Comparison of ENCODE assay signal across 9 mouse cellular contexts in genomic region chr2:180963956-180964355, GRCm38 (mm10). TPM values are rescaled to one million over a fixed set of nuclear protein-coding genes. Genes with fewer than 3 reads are reported as not detected.
DNase-seq lines count a peak whose midpoint lies in the region; ATAC-seq and TF ChIP-seq lines count a peak whose summit lies in the region.
"Had no signal": no experiment of that assay in that cellular context is flagged by ENCODE, and none has a peak within 500 bp of the region (broad histone marks: within the 10 kb centered on the region; RNA-seq: fewer than 3 reads in every experiment).

No protein-coding gene starts in this region.

- H3K36me3 ChIP-seq in liver, adult 2 months (ENCODE audit: control insufficient read depth, insufficient read depth, low read length), result no peaks in the 10 kb centered on the region
- peaks cover 4% of the 10 kb centered on the region for H3K36me3 ChIP-seq in liver, embryonic 12.5 days
- no peaks in the 10 kb centered on the region for H3K36me3 ChIP-seq in forebrain, embryonic 15.5 days
- peaks cover 4% of the 10 kb centered on the region; the same call in 1 of the 2 replicates for H3K36me3 ChIP-seq in hindbrain, embryonic 12.5 days
- no peaks in the 10 kb centered on the region; the same call in 1 of the 2 replicates for H3K36me3 ChIP-seq in neural tube, embryonic 12.5 days

- 7% methylated on average over 5 of the region's 5 CpGs for WGBS in liver, adult 2 months
- WGBS in liver, embryonic 12.5 days (ENCODE audit: insufficient replicate concordance), result 3% methylated on average over 5 of the region's 5 CpGs
- WGBS in forebrain, embryonic 15.5 days, result 4% methylated on average over 5 of the region's 5 CpGs
- 4% methylated on average over 5 of the region's 5 CpGs for WGBS in hindbrain, embryonic 12.5 days
- 3% methylated on average over 5 of the region's 5 CpGs for WGBS in neural tube, embryonic 12.5 days

- peaks cover 10% of the 10 kb centered on the region for H3K4me1 ChIP-seq in liver, adult 2 months (ENCODE audit: control insufficient read depth, insufficient read depth, low read length)
- H3K4me1 ChIP-seq in liver, embryonic 12.5 days, result peaks cover 53% of the 10 kb centered on the region
- H3K4me1 ChIP-seq in forebrain, embryonic 15.5 days, result peaks cover 22% of the 10 kb centered on the region
- H3K4me1 ChIP-seq in hindbrain, embryonic 12.5 days, result peaks cover 19% of the 10 kb centered on the region
- H3K4me1 ChIP-seq in neural tube, embryonic 12.5 days, result peaks cover 18% of the 10 kb centered on the region

- TF ChIP-seq POLR2A in liver, adult 2 months (IDR thresholded peaks at IDR 0.05; ENCODE audit: extremely low read depth, insufficient read depth, low read length), result no peak

- ATAC-seq in liver, embryonic 12.5 days, result no peak
- 0 out of 2 replicates have a peak, but pooled peaks have one; percentile 15 for ATAC-seq in forebrain, embryonic 15.5 days (replicated peaks)
- 0 out of 2 replicates have a peak, but pooled peaks have one; percentile 25 for ATAC-seq in hindbrain, embryonic 12.5 days (ENCODE audit: low FRiP score)
- 0 out of 2 replicates have a peak, but pooled peaks have one; percentile 26 for ATAC-seq in neural tube, embryonic 12.5 days (ENCODE audit: low FRiP score, low read depth)

- peak; percentile 96 for TF ChIP-seq CTCF in liver, adult 2 months (IDR thresholded peaks at IDR 0.05; ENCODE audit: low read depth, low read length)

- no peak overlapping the region for H3K27ac ChIP-seq in liver, adult 2 months (replicated peaks; ENCODE audit: insufficient read depth, low read depth, low read length)
- no peak overlapping the region for H3K27ac ChIP-seq in liver, embryonic 12.5 days
- no peak overlapping the region for H3K27ac ChIP-seq in forebrain, embryonic 15.5 days (replicated peaks)
- H3K27ac ChIP-seq in hindbrain, embryonic 12.5 days, result no peak overlapping the region
- H3K27ac ChIP-seq in neural tube, embryonic 12.5 days, result no peak overlapping the region
- H3K27ac ChIP-seq: embryonic facial prominence, embryonic 12.5 days had no signal

- DNase-seq in liver, adult 2 months (ENCODE audit: extremely low read depth, low read depth, low spot score), result peak; percentile 33
- peak; percentile 68 for DNase-seq in c-Kit-positive CD71-positive TER-119-positive erythroid progenitor cells, embryonic 14.5 days (ENCODE audit: low spot score)
- DNase-seq in left cerebral cortex, adult 8-10 months (ENCODE audit: low spot score in 2 of 2), result peak; percentile 44 to 77
- DNase-seq in testis, postnatal 10 days (ENCODE audit: low spot score), result peak; percentile 83

- no peaks in the 10 kb centered on the region for H3K27me3 ChIP-seq in liver, adult 2 months (ENCODE audit: control insufficient read depth, insufficient read depth, low read length)
- peaks cover 8% of the 10 kb centered on the region; the same call in 1 of the 2 replicates for H3K27me3 ChIP-seq in liver, embryonic 12.5 days (replicated peaks)
- H3K27me3 ChIP-seq in forebrain, embryonic 15.5 days, result no peaks in the 10 kb centered on the region
- no peaks in the 10 kb centered on the region for H3K27me3 ChIP-seq in hindbrain, embryonic 12.5 days
- H3K27me3 ChIP-seq in neural tube, embryonic 12.5 days (replicated peaks), result no peaks in the 10 kb centered on the region
- H3K27me3 ChIP-seq: embryonic facial prominence, embryonic 12.5 days had no signal

- peaks cover 5% of the 10 kb centered on the region for H3K79me2 ChIP-seq in liver, adult 2 months (ENCODE audit: control insufficient read depth, insufficient read depth, low read length)

- H3K4me2 ChIP-seq in liver, embryonic 12.5 days, result no peak overlapping the region
- H3K4me2 ChIP-seq in forebrain, embryonic 15.5 days (replicated peaks), result no peak overlapping the region
- H3K4me2 ChIP-seq in hindbrain, embryonic 12.5 days (replicated peaks), result no peak overlapping the region
- H3K4me2 ChIP-seq in neural tube, embryonic 12.5 days (replicated peaks), result no peak overlapping the region
- H3K4me2 ChIP-seq: embryonic facial prominence, embryonic 12.5 days had no signal

- H3K9ac ChIP-seq in liver, adult 2 months (ENCODE audit: low read depth, low read length), result no peak overlapping the region
- no peak overlapping the region for H3K9ac ChIP-seq in liver, embryonic 12.5 days
- H3K9ac ChIP-seq in forebrain, embryonic 15.5 days (replicated peaks), result no peak overlapping the region
- no peak overlapping the region for H3K9ac ChIP-seq in hindbrain, embryonic 12.5 days
- no peak overlapping the region for H3K9ac ChIP-seq in neural tube, embryonic 12.5 days
- H3K9ac ChIP-seq: embryonic facial prominence, embryonic 12.5 days had no signal

- H3K4me3 ChIP-seq in liver, adult 2 months (ENCODE audit: insufficient read depth, low read depth, low read length), result no peak overlapping the region
- no peak overlapping the region for H3K4me3 ChIP-seq in liver, embryonic 12.5 days
- no peak overlapping the region for H3K4me3 ChIP-seq in forebrain, embryonic 15.5 days
- no peak overlapping the region for H3K4me3 ChIP-seq in hindbrain, embryonic 12.5 days
- H3K4me3 ChIP-seq in neural tube, embryonic 12.5 days, result no peak overlapping the region
- H3K4me3 ChIP-seq: embryonic facial prominence, embryonic 12.5 days had no signal

- H3K9me3 ChIP-seq in liver, embryonic 12.5 days (replicated peaks), result no peaks in the 10 kb centered on the region
- H3K9me3 ChIP-seq in forebrain, embryonic 15.5 days, result no peaks in the 10 kb centered on the region
- no peaks in the 10 kb centered on the region for H3K9me3 ChIP-seq in hindbrain, embryonic 12.5 days (replicated peaks)
- H3K9me3 ChIP-seq in neural tube, embryonic 12.5 days, result no peaks in the 10 kb centered on the region
- H3K9me3 ChIP-seq: embryonic facial prominence, embryonic 12.5 days had no signal

RNA-seq across cellular contexts. Expression of gene Arfgap1, which starts 3.1 kb away (rescaled TPM):
- 15.7 and 18.4 TPM in 2 replicates for total RNA-seq in liver, adult 2 months (2014; rRNA removed)
- polyA plus RNA-seq in liver, adult 2 months (2012; rRNA removed), result 22.7 and 29.0 TPM in 2 replicates
- polyA plus RNA-seq in liver, embryonic 12.5 days (2016; fragmentation: Nextera tagmentation; extraction: Ambion mirVana), result 47.4 and 47.6 TPM in 2 replicates
- 103 and 106 TPM in 2 replicates for polyA plus RNA-seq in forebrain, embryonic 15.5 days (2015; fragmentation: Nextera tagmentation; extraction: Ambion mirVana)
- 100 TPM in 2 replicates for polyA plus RNA-seq in hindbrain, embryonic 12.5 days (2016; fragmentation: Nextera tagmentation; extraction: Ambion mirVana)
- 100 to 1,000 TPM; 137 to 153 (median 140) TPM for total RNA-seq in left cerebral cortex, adult 8-10 months (2022)
- 95.1 and 101 TPM in 2 replicates for polyA plus RNA-seq in neural tube, embryonic 12.5 days (2016; fragmentation: Nextera tagmentation; extraction: Ambion mirVana)

RNA-seq across cellular contexts. Expression of gene Nkain4, which starts 9.5 kb away (rescaled TPM):
- total RNA-seq in liver, adult 2 months (2014; rRNA removed), result 0.13 and 1.5 TPM in 2 replicates
- 1.5 and 1.6 TPM in 2 replicates for polyA plus RNA-seq in liver, adult 2 months (2012; rRNA removed)
- 2.4 and 3.4 TPM in 2 replicates for polyA plus RNA-seq in liver, embryonic 12.5 days (2016; fragmentation: Nextera tagmentation; extraction: Ambion mirVana)
- polyA plus RNA-seq in forebrain, embryonic 15.5 days (2015; fragmentation: Nextera tagmentation; extraction: Ambion mirVana), result 50.8 and 64.3 TPM in 2 replicates
- 81.2 and 86.4 TPM in 2 replicates for polyA plus RNA-seq in hindbrain, embryonic 12.5 days (2016; fragmentation: Nextera tagmentation; extraction: Ambion mirVana)
- total RNA-seq in left cerebral cortex, adult 8-10 months (2022), result 10 to 100 TPM; 43.8 to 48.3 (median 46.8) TPM
- 90.6 and 92.9 TPM in 2 replicates for polyA plus RNA-seq in neural tube, embryonic 12.5 days (2016; fragmentation: Nextera tagmentation; extraction: Ambion mirVana)

RNA-seq across cellular contexts. Expression of gene Col20a1, which starts 22.4 kb away (rescaled TPM):
- 0.60 and 0.92 TPM in 2 replicates for total RNA-seq in liver, adult 2 months (2014; rRNA removed)
- polyA plus RNA-seq in liver, adult 2 months (2012; rRNA removed), result 0.67 and 1.1 TPM in 2 replicates
- polyA plus RNA-seq in liver, embryonic 12.5 days (2016; fragmentation: Nextera tagmentation; extraction: Ambion mirVana), result 0.15 and 0.23 TPM in 2 replicates
- polyA plus RNA-seq in forebrain, embryonic 15.5 days (2015; fragmentation: Nextera tagmentation; extraction: Ambion mirVana), result 0.08 and 0.29 TPM in 2 replicates
- 1.8 and 2.1 TPM in 2 replicates for polyA plus RNA-seq in hindbrain, embryonic 12.5 days (2016; fragmentation: Nextera tagmentation; extraction: Ambion mirVana)
- total RNA-seq in left cerebral cortex, adult 8-10 months (2022), result 1 to 10 TPM; 1.1 to 3.2 (median 1.2) TPM
- polyA plus RNA-seq in neural tube, embryonic 12.5 days (2016; fragmentation: Nextera tagmentation; extraction: Ambion mirVana), result 1.8 TPM in 2 replicates

RNA-seq across cellular contexts. Expression of gene Birc7, which starts 35.1 kb away (rescaled TPM):
- not detected in 2 replicates for total RNA-seq in liver, adult 2 months (2014; rRNA removed)
- polyA plus RNA-seq in liver, adult 2 months (2012; rRNA removed), result not detected in 2 replicates
- polyA plus RNA-seq in liver, embryonic 12.5 days (2016; fragmentation: Nextera tagmentation; extraction: Ambion mirVana), result not detected in 2 replicates
- 0.11 and 0.14 TPM in 2 replicates for polyA plus RNA-seq in forebrain, embryonic 15.5 days (2015; fragmentation: Nextera tagmentation; extraction: Ambion mirVana)
- polyA plus RNA-seq in hindbrain, embryonic 12.5 days (2016; fragmentation: Nextera tagmentation; extraction: Ambion mirVana), result 0.41 TPM in 1 of 2 replicates, not detected in the other
- total RNA-seq in left cerebral cortex, adult 8-10 months (2022), result not detected
- polyA plus RNA-seq in neural tube, embryonic 12.5 days (2016; fragmentation: Nextera tagmentation; extraction: Ambion mirVana), result 0.27 and 0.34 TPM in 2 replicates
- polyA plus RNA-seq: embryonic facial prominence, embryonic 12.5 days had no signal

RNA-seq across cellular contexts. Expression of gene Ythdf1, which starts 43.2 kb away (rescaled TPM):
- total RNA-seq in liver, adult 2 months (2014; rRNA removed), result 9.7 and 14.2 TPM in 2 replicates
- polyA plus RNA-seq in liver, adult 2 months (2012; rRNA removed), result 25.7 and 35.4 TPM in 2 replicates
- 42.3 and 42.6 TPM in 2 replicates for polyA plus RNA-seq in liver, embryonic 12.5 days (2016; fragmentation: Nextera tagmentation; extraction: Ambion mirVana)
- polyA plus RNA-seq in forebrain, embryonic 15.5 days (2015; fragmentation: Nextera tagmentation; extraction: Ambion mirVana), result 50.2 and 52.8 TPM in 2 replicates
- 61.0 and 65.0 TPM in 2 replicates for polyA plus RNA-seq in hindbrain, embryonic 12.5 days (2016; fragmentation: Nextera tagmentation; extraction: Ambion mirVana)
- total RNA-seq in left cerebral cortex, adult 8-10 months (2022), result 10 to 100 TPM; 50.1 to 54.1 (median 52.4) TPM
- polyA plus RNA-seq in neural tube, embryonic 12.5 days (2016; fragmentation: Nextera tagmentation; extraction: Ambion mirVana), result 62.4 and 64.7 TPM in 2 replicates

Comparison
In these comparisons a context has a peak if more than half of its experiments do, and no peak if none do; other contexts are left out.
1. DNase-seq: peak in every context shown above with its lines; median percentile 83 in testis, postnatal 10 days; 68 in c-Kit-positive CD71-positive TER-119-positive erythroid progenitor cells, embryonic 14.5 days; 60 in left cerebral cortex, adult 8-10 months; 33 in liver, adult 2 months.
2. RNA of gene Nkain4, which starts 9.5 kb away (polyA plus RNA-seq): 90.6 to 92.9 TPM in neural tube, embryonic 12.5 days, 81.2 to 86.4 TPM in hindbrain, embryonic 12.5 days and 50.8 to 64.3 TPM in forebrain, embryonic 15.5 days; 2.4 to 3.4 TPM in liver, embryonic 12.5 days and 1.5 to 1.6 TPM in liver, adult 2 months; every median in the first group is over 10 times any median in the second.